Comparison of ENCODE assay signal across 18 mouse cellular contexts in genomic region chr10:35236431-35236830, GRCm38 (mm10).
DNase-seq lines count a peak whose midpoint lies in the region; ATAC-seq and TF ChIP-seq lines count a peak whose summit lies in the region.
"Had no signal": no experiment of that assay in that cellular context is flagged by ENCODE, and none has a peak within 500 bp of the region (broad histone marks: within the 10 kb centered on the region; RNA-seq: fewer than 3 reads in every experiment).

No protein-coding gene starts in this region.

- no peaks in the 10 kb centered on the region for H3K9me3 ChIP-seq in kidney, postnatal 0 days (replicated peaks; ENCODE audit: low read length)
- H3K9me3 ChIP-seq in forebrain, embryonic 10.5 days = no peaks in the 10 kb centered on the region
- H3K9me3 ChIP-seq: heart, embryonic 15.5 days; midbrain, embryonic 12.5 days had no signal

- H3K4me2 ChIP-seq in kidney, postnatal 0 days (ENCODE audit: low read length) = no peak overlapping the region
- H3K4me2 ChIP-seq: heart, embryonic 15.5 days; liver, embryonic 11.5 days; lung, embryonic 14.5 days; midbrain, embryonic 12.5 days had no signal

- H3K4me3 ChIP-seq in kidney, postnatal 0 days (replicated peaks; ENCODE audit: low read depth, low read length) = no peak overlapping the region
- H3K4me3 ChIP-seq in forebrain, embryonic 10.5 days = no peak overlapping the region
- H3K4me3 ChIP-seq: heart, embryonic 15.5 days; midbrain, embryonic 12.5 days had no signal

- no peak for TF ChIP-seq CTCF in kidney, postnatal 0 days (IDR thresholded peaks at IDR 0.05; ENCODE audit: low read depth)

- ATAC-seq in kidney, postnatal 0 days (replicated peaks; ENCODE audit: low FRiP score, low read depth) = no peak
- ATAC-seq: forebrain, embryonic 16.5 days; intestine, embryonic 16.5 days had no signal

- DNase-seq in kidney, postnatal 0 days (ENCODE audit: low spot score) = peak; percentile 40
- no peak for DNase-seq in kidney, postnatal 25 days
- DNase-seq in adrenal gland, adult 8-10 months = peak; percentile 83
- peak; percentile 39 for DNase-seq in embryo, embryonic 10 days (ENCODE audit: low spot score)
- peak; percentile 51 for DNase-seq in mesoderm, embryonic 11.5 days (ENCODE audit: low read depth, low spot score)
- DNase-seq in testis, postnatal 10 days (ENCODE audit: low spot score) = no peak
- no peak for DNase-seq in forebrain, embryonic 10.5 days (ENCODE audit: extremely low spot score, low spot score)
- DNase-seq: cerebellum, adult 9-10 months; heart, adult 11 months; kidney, postnatal 36 days; lung, embryonic 14.5 days; thymus, adult 18-20 months had no signal

- no peak overlapping the region for H3K9ac ChIP-seq in kidney, postnatal 0 days (ENCODE audit: low read depth, low read length)
- H3K9ac ChIP-seq: heart, embryonic 15.5 days; lung, embryonic 14.5 days; midbrain, embryonic 12.5 days had no signal

- WGBS in kidney, postnatal 0 days = 25% methylated on average over 1 of the region's 1 CpGs
- 34% methylated on average over 1 of the region's 1 CpGs for WGBS in forebrain, embryonic 10.5 days

- no peaks in the 10 kb centered on the region for H3K36me3 ChIP-seq in kidney, postnatal 0 days (ENCODE audit: insufficient read depth, low read length)
- no peaks in the 10 kb centered on the region for H3K36me3 ChIP-seq in forebrain, embryonic 10.5 days (replicated peaks)
- H3K36me3 ChIP-seq: heart, embryonic 15.5 days; midbrain, embryonic 12.5 days had no signal

- no peaks in the 10 kb centered on the region for H3K27me3 ChIP-seq in kidney, postnatal 0 days (ENCODE audit: insufficient read depth, low read length)
- H3K27me3 ChIP-seq in forebrain, embryonic 10.5 days (ENCODE audit: poor library complexity, severe bottlenecking) = no peaks in the 10 kb centered on the region
- H3K27me3 ChIP-seq: heart, embryonic 15.5 days; midbrain, embryonic 12.5 days had no signal

- H3K27ac ChIP-seq in kidney, postnatal 0 days = no peak overlapping the region
- H3K27ac ChIP-seq in forebrain, embryonic 10.5 days = no peak overlapping the region
- H3K27ac ChIP-seq: heart, embryonic 15.5 days; macrophage; midbrain, embryonic 12.5 days had no signal

- H3K4me1 ChIP-seq in kidney, postnatal 0 days (replicated peaks; ENCODE audit: insufficient read depth, low read length) = no peaks in the 10 kb centered on the region
- 0 out of 2 replicates have a peak, but pooled peaks cover 3% of the 10 kb centered on the region for H3K4me1 ChIP-seq in forebrain, embryonic 10.5 days
- H3K4me1 ChIP-seq: heart, embryonic 15.5 days; midbrain, embryonic 12.5 days had no signal

Comparison
In these comparisons a context has a peak if more than half of its experiments do, and no peak if none do; other contexts are left out.
1. DNase-seq: peak in kidney, postnatal 0 days (single experiment), adrenal gland, adult 8-10 months (single experiment), embryo, embryonic 10 days (single experiment) and mesoderm, embryonic 11.5 days (single experiment); none in kidney, postnatal 25 days (0 of 2), testis, postnatal 10 days (single experiment) and forebrain, embryonic 10.5 days (single experiment).